Mouse (Mus musculus) B cell, adult 2 months (primary cell): Measurements from ENCODE around the gene Gpr137c.

Experiments
- DNase-seq, 2 experiments: peaks; one replicate each; pipeline ENCODE4 v3.0.0; 2022

Gene Gpr137c

GRCm38 (mm10) chr14:45219281-45220089 lies at the start of gene Gpr137c:
TSS of gene Gpr137c (plus strand) at chr14:45219717.
- DNase-seq = peak; percentile 97 to 99

GRCm38 (mm10) chr14:45172260-45172659 lies 47.3 kb upstream of the Gpr137c start:
- DNase-seq = no peak

GRCm38 (mm10) chr14:45175012-45175740 lies 44.3 kb upstream of the Gpr137c start:
- no peak for DNase-seq

- no peak for DNase-seq
Observed at GRCm38 (mm10) chr14:45179186-45179585, 40.3 kb upstream of the Gpr137c start.

GRCm38 (mm10) chr14:45179606-45180005 lies 39.9 kb upstream of the Gpr137c start:
- no peak for DNase-seq

- no peak for DNase-seq
Observed at GRCm38 (mm10) chr14:45181611-45182010, 37.9 kb upstream of the Gpr137c start.

GRCm38 (mm10) chr14:45190999-45191398 lies 28.5 kb upstream of the Gpr137c start:
- no peak for DNase-seq

- no peak for DNase-seq
Observed at GRCm38 (mm10) chr14:45200607-45201006, 18.9 kb upstream of the Gpr137c start.

- DNase-seq = no peak
Observed at GRCm38 (mm10) chr14:45210683-45211082, 8.8 kb upstream of the Gpr137c start.

GRCm38 (mm10) chr14:45211431-45211830 lies 8.1 kb upstream of the Gpr137c start:
- DNase-seq = no peak

- DNase-seq = peak; percentile 57 to 65
Observed at GRCm38 (mm10) chr14:45216711-45217340, 2.7 kb upstream of the Gpr137c start.

GRCm38 (mm10) chr14:45217693-45218092 lies 1.8 kb upstream of the Gpr137c start:
- peak in 1 of 2 experiments; percentile 17 for DNase-seq

GRCm38 (mm10) chr14:45220090-45220956 lies 806 bp downstream of the Gpr137c start, which contains the start of gene Txndc16:
TSS of gene Txndc16 (minus strand) at chr14:45220328.
- DNase-seq = peak; percentile 82

GRCm38 (mm10) chr14:45220957-45221630 lies 1.6 kb downstream of the Gpr137c start:
- DNase-seq = no peak

- no peak for DNase-seq
Observed at GRCm38 (mm10) chr14:45239042-45239441, 19.5 kb downstream of the Gpr137c start.

- DNase-seq = peak; percentile 57 to 61
Observed at GRCm38 (mm10) chr14:45241613-45242012, 22.1 kb downstream of the Gpr137c start.

- DNase-seq = no peak
Observed at GRCm38 (mm10) chr14:45251548-45252076, 32.1 kb downstream of the Gpr137c start.

- DNase-seq = no peak
Observed at GRCm38 (mm10) chr14:45263831-45264592, 44.5 kb downstream of the Gpr137c start.

- DNase-seq = no peak
Observed at GRCm38 (mm10) chr14:45275816-45276215, 56.3 kb downstream of the Gpr137c start.

- no peak for DNase-seq
Observed at GRCm38 (mm10) chr14:45282066-45282465, 62.5 kb downstream of the Gpr137c start.

GRCm38 (mm10) chr14:45291608-45292007 lies 72.1 kb downstream of the Gpr137c start:
- DNase-seq = no peak
